Mouse (Mus musculus): Measurements from ENCODE around the gene Scgb1b20.
"Not testable (repeated sequence)": the region's sequence is repeated elsewhere in the genome, so short reads cannot be mapped to it uniquely, and the experiment has no call there.

Gene Scgb1b20

DNA sequence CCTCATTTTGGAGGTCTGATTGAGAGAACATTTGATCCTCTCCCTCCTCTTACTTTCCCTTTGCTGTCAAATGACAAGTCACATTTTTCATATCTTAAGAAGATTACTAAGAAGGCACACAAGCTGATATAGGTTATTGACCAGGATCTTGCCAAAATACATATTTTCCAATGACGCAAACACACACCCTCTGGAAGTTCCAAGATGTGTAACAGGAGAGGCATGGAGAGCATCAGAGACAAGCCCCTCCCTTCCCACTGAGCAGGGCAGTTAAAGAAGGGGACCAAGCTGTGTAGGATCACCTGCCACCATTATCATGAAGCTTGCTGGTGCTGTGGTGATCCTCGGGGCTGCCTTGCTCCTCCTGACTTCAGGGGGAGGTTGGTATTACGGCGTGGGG is at the start of gene Scgb1b20:
Gene Scgb1b20 (plus strand): TSS at position 301 of the 400 bp plus-strand sequence.
- DNase-seq (ENCODE audit: low spot score in 2 of 2), result not testable (repeated sequence)

DNA sequence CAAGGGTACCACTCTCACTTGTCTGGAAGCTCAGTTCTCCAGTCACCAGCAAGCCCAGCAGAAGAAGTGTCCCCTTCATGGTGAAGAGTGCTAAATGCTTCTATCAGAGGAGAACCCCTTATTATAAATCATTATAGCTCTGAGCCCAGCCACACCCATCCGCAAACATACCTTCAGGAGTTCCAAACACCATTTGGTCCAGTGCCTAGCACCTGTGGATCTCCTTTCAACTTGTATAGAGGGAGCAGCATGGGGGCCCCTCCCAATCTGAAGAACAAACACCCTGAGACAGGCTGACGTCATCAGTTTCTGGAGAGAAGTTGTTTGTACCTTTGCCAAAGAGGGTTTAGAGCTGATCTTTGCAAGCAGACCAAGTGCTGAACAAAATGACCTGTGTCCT is 6.8 kb upstream of the Scgb1b20 start, which contains the start of gene Scgb2b20:
Gene Scgb2b20 (minus strand): TSS at position 101 of the 400 bp plus-strand sequence.
- not testable (repeated sequence) for DNase-seq (ENCODE audit: low spot score in 2 of 2)

DNA sequence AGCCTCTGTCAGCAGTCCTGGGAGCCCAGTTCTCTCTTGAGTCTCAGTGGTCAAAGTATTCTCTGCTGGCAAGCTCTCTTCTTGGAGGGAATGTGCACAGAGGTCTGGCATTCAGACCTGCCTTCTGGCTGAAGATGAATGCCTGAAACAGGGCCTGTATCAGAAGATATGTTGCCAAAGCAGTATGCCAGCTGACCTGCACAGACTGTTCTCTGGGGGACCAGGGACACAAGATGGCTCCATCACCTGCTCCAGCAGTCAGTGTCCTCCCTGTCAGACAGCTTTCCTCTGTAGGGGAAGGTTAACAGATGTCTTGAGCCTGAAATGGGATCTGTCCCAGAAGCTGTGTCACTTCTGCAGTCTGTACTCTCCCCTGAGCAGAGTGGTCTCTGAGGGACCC is 26.7 kb downstream of the Scgb1b20 start:
- not testable (repeated sequence) for DNase-seq (ENCODE audit: low spot score in 2 of 2)

DNA sequence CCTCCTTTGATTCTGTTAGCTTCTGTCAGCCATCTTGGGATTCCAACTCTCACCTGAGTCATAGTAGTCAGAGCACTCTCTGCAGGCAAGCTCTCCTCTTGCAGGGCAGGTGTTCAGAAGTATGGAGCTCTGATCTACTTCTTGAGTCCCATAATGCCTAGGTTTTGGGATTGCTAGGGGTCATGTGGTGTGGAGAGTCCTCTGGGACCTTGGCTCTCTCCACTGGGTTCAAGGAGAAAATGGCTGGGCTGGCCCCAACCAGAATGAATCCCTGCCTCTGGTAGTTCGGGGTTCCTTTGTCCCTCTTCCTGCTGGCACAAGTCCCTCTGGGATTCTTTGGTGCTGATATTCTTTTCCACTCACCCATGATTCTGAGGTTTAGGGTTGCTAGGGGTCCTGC is 28.6 kb downstream of the Scgb1b20 start:
- DNase-seq (ENCODE audit: low spot score in 2 of 2), result no peak

DNA sequence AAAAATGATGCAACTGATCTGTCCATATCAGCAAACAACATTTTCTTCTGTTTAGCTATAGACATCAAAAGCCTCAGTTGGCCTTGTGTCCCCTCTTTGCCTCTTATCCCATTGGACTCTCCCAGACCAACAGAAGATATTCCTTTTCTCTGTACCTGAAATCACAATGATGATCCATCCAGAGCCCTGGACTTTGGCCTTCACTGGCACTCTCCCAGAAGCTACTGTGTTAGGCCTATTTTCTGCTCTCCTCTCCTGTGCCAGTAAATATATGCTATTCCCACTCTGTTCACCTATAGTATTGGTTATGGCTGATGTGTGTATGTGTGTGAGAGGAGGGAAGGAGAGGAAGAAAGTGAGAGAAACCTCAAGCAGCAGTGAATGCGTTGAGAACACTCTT is 36.6 kb downstream of the Scgb1b20 start:
- not testable (repeated sequence) for DNase-seq (ENCODE audit: low spot score in 2 of 2)
